Mouse (Mus musculus): ENCODE data around the gene Zfp870.

Zfp870 gene

GRCm38 (mm10) chr17:32891239-32892180 is at the start of gene Zfp870:
TSS of gene Zfp870 (minus strand) at chr17:32891642.
- DNase-seq (ENCODE audit: extremely low read depth, low read depth) = no peak

DNA sequence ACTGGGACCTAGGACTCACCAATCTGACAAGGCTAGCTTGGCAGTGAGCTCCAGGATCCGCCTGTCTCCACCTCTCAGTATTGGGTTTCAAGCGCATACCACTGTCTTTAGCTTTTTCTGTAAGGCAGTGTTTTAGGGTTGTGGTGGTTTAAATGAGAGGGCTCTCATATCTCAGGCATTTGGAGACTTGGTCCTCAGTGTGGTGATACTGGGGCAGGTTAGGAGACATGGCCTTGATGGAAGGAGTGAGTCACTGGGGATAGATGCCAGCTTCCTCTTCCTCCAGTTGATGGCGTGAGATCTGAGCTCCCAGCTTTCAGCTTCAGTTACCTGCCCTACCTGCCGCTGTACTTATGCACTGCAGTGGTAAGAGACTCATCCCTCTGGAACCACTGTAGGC is 48.4 kb upstream of the Zfp870 start:
- no peak for DNase-seq (ENCODE audit: extremely low read depth, low read depth)

GRCm38 (mm10) chr17:32927803-32928202 is 36.4 kb upstream of the Zfp870 start:
- no peak for DNase-seq (ENCODE audit: extremely low read depth, low read depth)

- no peak for DNase-seq (ENCODE audit: extremely low read depth, low read depth)
These were observed 33.3 kb upstream of the Zfp870 start for GRCm38 (mm10) chr17:32924658-32925312.

GRCm38 (mm10) chr17:32923681-32924080 is 32.2 kb upstream of the Zfp870 start:
- DNase-seq (ENCODE audit: extremely low read depth, low read depth) = no peak

- no peak for DNase-seq (ENCODE audit: extremely low read depth, low read depth)
These were observed 27.7 kb upstream of the Zfp870 start for GRCm38 (mm10) chr17:32919123-32919522.

- DNase-seq (ENCODE audit: extremely low read depth, low read depth) = no peak
These were observed 25.7 kb upstream of the Zfp870 start, which contains the start of gene Cyp4f14 for GRCm38 (mm10) chr17:32917131-32917530. TSS of gene Cyp4f14 (minus strand) at chr17:32917342.

DNA sequence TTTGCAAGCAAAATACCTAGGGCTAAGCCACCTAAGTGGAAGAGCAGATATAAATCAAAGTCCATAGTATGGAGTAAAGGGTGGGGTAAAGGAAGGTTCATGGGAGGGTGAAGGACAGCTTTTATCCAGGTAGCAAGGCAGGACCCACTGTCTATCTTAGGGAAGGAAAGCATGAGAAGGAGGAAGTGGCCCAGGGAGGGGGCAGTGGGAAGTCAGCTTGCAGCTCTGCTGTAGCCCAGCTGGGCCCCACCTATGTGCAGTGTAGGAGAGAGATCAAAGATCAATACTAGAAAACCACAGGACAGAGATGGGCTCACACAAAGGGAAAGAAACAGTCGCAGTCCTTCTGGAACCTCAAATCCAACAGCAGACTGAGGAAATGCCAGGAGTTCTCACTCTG is 24.6 kb upstream of the Zfp870 start:
- DNase-seq (ENCODE audit: extremely low read depth, low read depth) = no peak

- no peak for DNase-seq (ENCODE audit: extremely low read depth, low read depth)
These were observed 14.7 kb upstream of the Zfp870 start for GRCm38 (mm10) chr17:32906172-32906571.

DNA sequence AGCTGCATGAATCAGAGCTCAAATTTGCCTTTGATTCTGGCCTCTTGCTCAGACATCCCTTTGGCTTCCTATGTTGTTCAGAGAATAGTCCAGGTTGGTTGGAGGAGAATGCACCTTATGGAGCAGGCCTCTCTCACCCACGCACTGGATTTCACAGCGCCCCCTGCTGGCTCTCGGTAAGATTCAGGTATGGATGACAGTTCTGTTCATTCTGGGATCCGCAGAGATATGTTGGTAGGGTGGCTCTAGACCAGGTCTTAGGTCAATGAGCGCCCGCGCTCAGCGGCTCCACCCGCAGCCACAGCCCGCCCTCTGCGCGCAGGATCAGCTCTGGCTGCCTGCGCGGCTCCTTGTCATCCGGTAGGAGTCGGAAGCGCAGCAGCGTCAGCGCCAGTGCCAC is 13.8 kb upstream of the Zfp870 start:
- DNase-seq (ENCODE audit: extremely low read depth, low read depth) = no peak

- no peak for DNase-seq (ENCODE audit: extremely low read depth, low read depth)
These were observed 13.0 kb upstream of the Zfp870 start for GRCm38 (mm10) chr17:32904414-32904813.

GRCm38 (mm10) chr17:32901751-32902525 is 10.5 kb upstream of the Zfp870 start:
- no peak for DNase-seq (ENCODE audit: extremely low read depth, low read depth)

DNA sequence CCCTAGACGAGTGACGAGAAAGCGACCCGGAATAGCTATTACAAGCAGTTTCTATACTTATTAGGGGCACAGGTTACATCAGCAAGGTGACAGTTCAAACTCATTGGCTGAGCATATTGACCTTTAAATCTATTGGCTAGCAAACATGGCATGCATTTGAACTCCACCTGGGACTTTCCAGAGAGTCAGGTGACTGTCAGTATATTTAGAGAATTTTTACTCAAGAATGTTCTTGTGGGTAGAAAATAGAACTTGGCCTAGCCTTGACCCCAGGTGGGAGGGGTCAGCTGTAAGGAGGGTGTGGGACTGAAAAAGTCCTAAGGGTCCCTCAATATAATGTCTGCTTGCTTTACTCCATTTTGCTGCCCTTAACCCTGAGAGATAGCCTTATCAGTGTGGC is 4.0 kb upstream of the Zfp870 start:
- DNase-seq (ENCODE audit: extremely low read depth, low read depth) = no peak

GRCm38 (mm10) chr17:32893901-32894300 is 2.5 kb upstream of the Zfp870 start:
- no peak for DNase-seq (ENCODE audit: extremely low read depth, low read depth)

DNA sequence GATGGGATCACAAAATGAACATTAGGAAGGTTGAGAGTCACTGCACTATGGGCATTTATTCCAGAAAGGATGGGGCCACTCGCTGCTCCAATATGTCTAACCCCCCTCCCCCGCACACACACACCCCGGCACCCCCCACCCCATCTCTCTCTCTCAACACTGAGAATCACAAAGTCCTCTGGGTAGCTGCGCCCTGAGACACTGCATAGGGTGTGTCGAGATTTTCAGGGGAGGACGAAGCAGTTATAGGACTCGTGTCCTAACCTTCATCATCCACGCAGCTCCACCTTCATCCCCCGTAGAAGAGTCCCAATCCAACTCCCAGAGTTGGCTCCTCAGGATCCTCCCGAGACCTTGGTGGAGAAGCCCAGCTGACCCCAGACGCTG is 597 bp downstream of the Zfp870 start:
- no peak for DNase-seq (ENCODE audit: extremely low read depth, low read depth)

GRCm38 (mm10) chr17:32889611-32890010 is 1.8 kb downstream of the Zfp870 start:
- DNase-seq (ENCODE audit: extremely low read depth, low read depth) = no peak

DNA sequence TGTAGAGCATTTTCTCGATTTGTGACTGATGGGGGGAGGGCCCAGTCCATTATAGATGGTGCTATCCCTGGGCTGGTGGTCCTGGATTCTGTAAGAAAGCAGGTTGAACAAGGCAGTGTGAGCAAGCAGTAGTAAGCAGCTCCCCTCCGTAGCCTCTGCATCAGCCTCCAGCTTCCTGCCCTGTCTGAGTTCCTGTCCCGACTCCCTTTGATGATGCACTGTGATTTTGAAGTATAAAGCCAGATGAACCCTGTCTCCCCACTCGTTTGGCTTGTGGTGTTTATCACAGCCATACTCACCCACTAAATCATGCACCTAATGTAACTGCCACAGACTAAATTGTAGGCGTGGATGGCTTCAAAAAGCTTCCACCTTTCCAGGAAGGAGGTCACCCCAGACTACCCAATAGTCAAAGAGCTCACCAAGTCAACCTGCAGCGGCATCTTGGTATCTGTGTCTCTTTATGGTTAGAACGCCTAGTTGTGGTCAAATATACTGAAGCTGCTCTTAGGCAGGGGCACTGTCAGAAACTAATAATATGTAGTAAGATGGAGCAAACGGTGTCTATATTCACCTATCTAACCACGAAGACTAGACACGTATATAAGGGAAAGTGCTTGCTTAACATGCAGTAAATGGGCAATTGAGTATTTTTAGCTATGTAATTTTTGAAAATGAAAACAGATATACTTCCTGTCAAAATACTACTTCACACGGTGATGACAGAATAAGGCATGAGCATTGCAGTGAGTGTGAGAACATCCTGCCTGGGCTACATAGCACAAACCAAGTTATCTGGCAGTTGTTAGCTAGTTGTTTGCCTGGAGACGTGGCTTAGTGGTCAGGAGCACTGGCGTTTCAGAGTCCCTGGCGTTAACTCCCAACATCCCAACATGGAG is 10.9 kb downstream of the Zfp870 start:
- DNase-seq (ENCODE audit: extremely low read depth, low read depth) = no peak

GRCm38 (mm10) chr17:32878773-32879172 is 12.7 kb downstream of the Zfp870 start:
- DNase-seq (ENCODE audit: extremely low read depth, low read depth) = no peak

DNA sequence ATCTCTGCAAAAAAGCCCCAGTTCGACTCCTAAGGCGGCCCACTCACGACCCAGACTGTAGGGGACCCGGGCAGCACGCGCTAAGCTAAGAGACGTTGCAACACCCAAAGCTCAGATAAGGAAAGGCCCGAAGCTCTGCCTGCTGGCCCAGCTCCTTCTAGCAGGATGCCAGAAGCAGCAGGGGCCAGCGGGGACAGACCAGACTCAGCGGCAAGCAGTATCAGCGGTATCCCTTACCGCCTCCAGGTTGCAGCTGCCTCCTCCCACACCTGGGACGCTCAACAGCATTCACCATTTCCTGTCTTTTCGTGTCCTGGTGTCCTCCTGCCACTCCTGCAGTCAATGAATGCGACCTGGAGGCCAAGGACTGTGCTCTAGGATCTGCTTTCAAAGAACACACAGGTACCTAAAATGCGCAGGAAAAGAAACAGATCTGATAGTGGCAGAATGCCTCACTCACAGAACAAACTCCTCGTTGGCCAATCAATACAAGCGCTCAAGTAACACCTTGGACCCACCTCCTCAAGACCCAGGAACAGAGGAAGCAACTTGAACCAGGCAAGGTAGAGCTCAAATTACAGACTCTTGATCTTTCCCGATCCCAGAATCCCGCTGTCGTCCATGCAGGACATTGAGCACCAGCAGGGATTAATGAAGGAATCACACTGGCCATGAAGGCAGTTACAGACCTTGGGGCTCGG is 13.8 kb downstream of the Zfp870 start:
- DNase-seq (ENCODE audit: extremely low read depth, low read depth) = no peak

DNA sequence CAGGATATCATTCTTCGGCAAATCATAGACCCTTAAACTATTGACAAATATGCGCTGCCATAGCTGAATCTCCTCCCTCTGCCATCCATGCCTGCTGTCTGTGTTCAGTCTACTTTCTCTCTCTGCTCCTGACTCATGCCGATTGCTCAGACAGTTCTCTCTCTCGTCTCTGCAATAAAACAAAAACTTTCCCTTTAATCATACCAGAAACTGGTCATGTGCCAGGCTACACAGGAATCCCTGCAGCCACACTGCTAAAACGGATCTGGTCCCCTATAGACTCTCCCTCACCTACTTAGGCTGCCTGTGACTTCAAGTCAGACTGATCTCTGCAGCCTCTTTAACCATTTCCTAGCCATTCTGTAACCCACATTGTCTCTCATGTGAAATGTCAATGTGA is 18.7 kb downstream of the Zfp870 start:
- DNase-seq (ENCODE audit: extremely low read depth, low read depth) = no peak
